Mouse (Mus musculus) forebrain, embryonic 15.5 days (tissue): ENCODE data around the gene Grm8. TPM values are rescaled to one million over a fixed set of nuclear protein-coding genes. Genes with fewer than 3 reads are reported as not detected.

Experiments used
- ATAC-seq: fragments of 200-750 bp; cut with Nextera tagmentation; replicated peaks from 2 replicates; pipeline ENCODE4 v1.8.0; 2017; ENCODE audit warnings: mild to moderate bottlenecking, moderate TSS enrichment, moderate library complexity
- H3K27ac ChIP-seq: fragments of 300-500 bp; sonication (generic); replicated peaks from 2 replicates; pipeline ENCODE4 v1.5.1; 2015; ENCODE audit warnings: mild to moderate bottlenecking, inconsistent platforms
- H3K27me3 ChIP-seq: fragments of 300-500 bp; sonication (generic); 2 replicates; pipeline ENCODE4 v1.6.1; 2015; ENCODE audit warnings: inconsistent platforms
- H3K36me3 ChIP-seq: fragments of 300-500 bp; sonication (generic); 2 replicates; pipeline ENCODE4 v1.6.1; 2015; ENCODE audit warnings: mild to moderate bottlenecking, inconsistent platforms
- H3K4me1 ChIP-seq: fragments of 300-500 bp; sonication (generic); 2 replicates; pipeline ENCODE4 v1.6.1; 2015; ENCODE audit warnings: inconsistent platforms
- H3K4me2 ChIP-seq: fragments of 300-500 bp; sonication (generic); replicated peaks from 2 replicates; pipeline ENCODE4 v1.6.1; 2015; ENCODE audit warnings: mild to moderate bottlenecking, inconsistent platforms
- H3K4me3 ChIP-seq: fragments of 300-500 bp; sonication (generic); 2 replicates; pipeline ENCODE4 v1.5.1; 2015; ENCODE audit warnings: mild to moderate bottlenecking, inconsistent platforms
- H3K9ac ChIP-seq: fragments of 300-500 bp; sonication (generic); replicated peaks from 2 replicates; pipeline ENCODE4 v1.6.1; 2015; ENCODE audit warnings: mild to moderate bottlenecking, inconsistent platforms
- H3K9me3 ChIP-seq: fragments of 300-500 bp; sonication (generic); 2 replicates; pipeline ENCODE4 v1.6.1; 2016; ENCODE audit warnings: inconsistent platforms
- WGBS: fragments of 180-500 bp; shearing (Covaris S2); methylation state at CpG from one replicate; pipeline ENCODE4 v1.1.7; 2015; ENCODE audit warnings: mixed read lengths; 5-methylcytosine and 5-hydroxymethylcytosine counted together
- polyA plus RNA-seq: library from polyadenylated mRNA; unstranded; fragments of >200 nt; fragmentation: Nextera tagmentation; extraction: Ambion mirVana; gene quantifications from 2 replicates; pipeline ENCODE4 v1.2.1, GENCODE M21; 2015

Gene Grm8
- polyA plus RNA-seq, 1 experiment from 2014 or later: 4.3 TPM

GRCm38 (mm10) chr6:28114916-28115315 lies 20.1 kb downstream of the Grm8 start:
- no peaks in the 10 kb centered on the region for H3K27me3 ChIP-seq
- no peaks in the 10 kb centered on the region for H3K4me1 ChIP-seq
- no peak overlapping the region for H3K27ac ChIP-seq
- H3K4me3 ChIP-seq: no peak overlapping the region
- H3K4me2 ChIP-seq: no peak overlapping the region
- WGBS: 74% methylated on average over 1 of the region's 1 CpGs
- H3K36me3 ChIP-seq: no peaks in the 10 kb centered on the region
- H3K9ac ChIP-seq: no peak overlapping the region
- no peak for ATAC-seq
- no peaks in the 10 kb centered on the region for H3K9me3 ChIP-seq

- 90% methylated on average over 8 of the region's 8 CpGs for WGBS
- Histone ChIP-seq H3K4me1 (no peaks in the 10 kb centered on the region), H3K9ac (no peak overlapping the region), H3K4me2 (no peak overlapping the region), H3K4me3 (no peak overlapping the region), H3K27ac (no peak overlapping the region), H3K9me3 (no peaks in the 10 kb centered on the region), H3K27me3 (no peaks in the 10 kb centered on the region), H3K36me3 (no peaks in the 10 kb centered on the region)
- no peak for ATAC-seq
Observed at GRCm38 (mm10) chr6:28111551-28111950, 23.4 kb downstream of the Grm8 start.

GRCm38 (mm10) chr6:28102608-28103316 lies 32.2 kb downstream of the Grm8 start:
- no peak overlapping the region for H3K4me2 ChIP-seq
- H3K9me3 ChIP-seq: no peaks in the 10 kb centered on the region
- H3K27ac ChIP-seq: no peak overlapping the region
- H3K9ac ChIP-seq: no peak overlapping the region
- ATAC-seq: no peak; the same call in 1 of the 2 replicates
- no peaks in the 10 kb centered on the region for H3K4me1 ChIP-seq
- WGBS: 55% methylated on average over 9 of the region's 9 CpGs
- H3K36me3 ChIP-seq: no peaks in the 10 kb centered on the region
- H3K27me3 ChIP-seq: no peaks in the 10 kb centered on the region
- H3K4me3 ChIP-seq: no peak overlapping the region

- WGBS: 85% methylated on average over 3 of the region's 3 CpGs
- H3K4me3 ChIP-seq: no peak overlapping the region
- H3K36me3 ChIP-seq: no peaks in the 10 kb centered on the region
- H3K9ac ChIP-seq: no peak overlapping the region
- H3K27ac ChIP-seq: no peak overlapping the region
- H3K9me3 ChIP-seq: no peaks in the 10 kb centered on the region
- H3K27me3 ChIP-seq: no peaks in the 10 kb centered on the region
- H3K4me1 ChIP-seq: no peaks in the 10 kb centered on the region
- no peak for ATAC-seq
- H3K4me2 ChIP-seq: no peak overlapping the region
Observed at GRCm38 (mm10) chr6:28100001-28100400, 35.0 kb downstream of the Grm8 start.

GRCm38 (mm10) chr6:28092511-28092910 lies 42.5 kb downstream of the Grm8 start:
- no peak overlapping the region for H3K9ac ChIP-seq
- H3K4me3 ChIP-seq: no peak overlapping the region
- no peak for ATAC-seq
- no peaks in the 10 kb centered on the region for H3K27me3 ChIP-seq
- WGBS: 89% methylated on average over 6 of the region's 6 CpGs
- no peak overlapping the region for H3K27ac ChIP-seq
- no peaks in the 10 kb centered on the region for H3K4me1 ChIP-seq
- no peak overlapping the region for H3K4me2 ChIP-seq
- H3K9me3 ChIP-seq: no peaks in the 10 kb centered on the region
- H3K36me3 ChIP-seq: no peaks in the 10 kb centered on the region

- ATAC-seq: no peak
Observed at GRCm38 (mm10) chr6:28091836-28092235, 43.1 kb downstream of the Grm8 start.

GRCm38 (mm10) chr6:28090981-28091380 lies 44.0 kb downstream of the Grm8 start:
- no peaks in the 10 kb centered on the region for H3K36me3 ChIP-seq
- no peak overlapping the region for H3K9ac ChIP-seq
- H3K4me3 ChIP-seq: no peak overlapping the region
- H3K4me2 ChIP-seq: no peak overlapping the region
- H3K27me3 ChIP-seq: no peaks in the 10 kb centered on the region
- no peaks in the 10 kb centered on the region for H3K9me3 ChIP-seq
- H3K4me1 ChIP-seq: no peaks in the 10 kb centered on the region
- H3K27ac ChIP-seq: no peak overlapping the region
- ATAC-seq: no peak

More at GRCm38 (mm10) chr6:28091836-28092235, 43.1 kb downstream of the Grm8 start:
- H3K9ac ChIP-seq: no peak overlapping the region
- H3K27ac ChIP-seq: no peak overlapping the region
- H3K36me3 ChIP-seq: no peaks in the 10 kb centered on the region
- H3K27me3 ChIP-seq: no peaks in the 10 kb centered on the region
- WGBS: 90% methylated on average over 3 of the region's 3 CpGs
- no peaks in the 10 kb centered on the region for H3K9me3 ChIP-seq
- H3K4me1 ChIP-seq: no peaks in the 10 kb centered on the region
- no peak overlapping the region for H3K4me2 ChIP-seq
- no peak overlapping the region for H3K4me3 ChIP-seq

- Histone ChIP-seq H3K4me2 (no peak overlapping the region), H3K9ac (no peak overlapping the region), H3K9me3 (no peaks in the 10 kb centered on the region), H3K4me1 (no peaks in the 10 kb centered on the region), H3K27ac (no peak overlapping the region), H3K36me3 (no peaks in the 10 kb centered on the region), H3K4me3 (no peak overlapping the region), H3K27me3 (no peaks in the 10 kb centered on the region)
- no peak for ATAC-seq
- WGBS: 86% methylated on average over 3 of the region's 3 CpGs
Observed at GRCm38 (mm10) chr6:28075534-28075933, 59.4 kb downstream of the Grm8 start.

GRCm38 (mm10) chr6:28074470-28074869 lies 60.5 kb downstream of the Grm8 start:
- 50% methylated on average over 3 of the region's 3 CpGs for WGBS
- no peaks in the 10 kb centered on the region for H3K9me3 ChIP-seq
- H3K27me3 ChIP-seq: no peaks in the 10 kb centered on the region
- no peak overlapping the region for H3K27ac ChIP-seq
- H3K4me3 ChIP-seq: no peak overlapping the region
- H3K9ac ChIP-seq: no peak overlapping the region
- ATAC-seq: no peak
- no peaks in the 10 kb centered on the region for H3K36me3 ChIP-seq
- H3K4me1 ChIP-seq: no peaks in the 10 kb centered on the region
- H3K4me2 ChIP-seq: no peak overlapping the region

GRCm38 (mm10) chr6:28051966-28052365 lies 83.0 kb downstream of the Grm8 start:
- Histone ChIP-seq H3K4me3 (no peak overlapping the region), H3K27ac (no peak overlapping the region), H3K9me3 (no peaks in the 10 kb centered on the region), H3K4me1 (no peaks in the 10 kb centered on the region), H3K9ac (no peak overlapping the region), H3K4me2 (no peak overlapping the region), H3K36me3 (no peaks in the 10 kb centered on the region), H3K27me3 (no peaks in the 10 kb centered on the region)
- WGBS: 49% methylated on average over 2 of the region's 2 CpGs
- no peak for ATAC-seq

GRCm38 (mm10) chr6:28042339-28042738 lies 92.6 kb downstream of the Grm8 start:
- ATAC-seq: no peak
- Histone ChIP-seq H3K4me1 (no peaks in the 10 kb centered on the region), H3K27ac (no peak overlapping the region), H3K4me3 (no peak overlapping the region), H3K36me3 (no peaks in the 10 kb centered on the region), H3K9ac (no peak overlapping the region), H3K9me3 (no peaks in the 10 kb centered on the region), H3K27me3 (no peaks in the 10 kb centered on the region), H3K4me2 (no peak overlapping the region)
- 91% methylated on average over 3 of the region's 3 CpGs for WGBS

GRCm38 (mm10) chr6:28040815-28041214 lies 94.2 kb downstream of the Grm8 start:
- Histone ChIP-seq H3K27me3 (no peaks in the 10 kb centered on the region), H3K4me3 (no peak overlapping the region), H3K36me3 (no peaks in the 10 kb centered on the region), H3K9ac (no peak overlapping the region), H3K9me3 (no peaks in the 10 kb centered on the region), H3K4me2 (no peak overlapping the region), H3K27ac (no peak overlapping the region), H3K4me1 (no peaks in the 10 kb centered on the region)
- 90% methylated on average over 1 of the region's 1 CpGs for WGBS
- no peak for ATAC-seq

GRCm38 (mm10) chr6:28032006-28032405 lies 103.0 kb downstream of the Grm8 start:
- Histone ChIP-seq H3K36me3 (no peaks in the 10 kb centered on the region), H3K27me3 (no peaks in the 10 kb centered on the region), H3K4me1 (no peaks in the 10 kb centered on the region), H3K9me3 (no peaks in the 10 kb centered on the region), H3K9ac (no peak overlapping the region), H3K4me2 (no peak overlapping the region), H3K27ac (no peak overlapping the region), H3K4me3 (no peak overlapping the region)
- 92% methylated on average over 4 of the region's 4 CpGs for WGBS
- no peak for ATAC-seq
